Mouse (Mus musculus): ENCODE results near the gene Gm42791.

Gm42791 gene

DNA sequence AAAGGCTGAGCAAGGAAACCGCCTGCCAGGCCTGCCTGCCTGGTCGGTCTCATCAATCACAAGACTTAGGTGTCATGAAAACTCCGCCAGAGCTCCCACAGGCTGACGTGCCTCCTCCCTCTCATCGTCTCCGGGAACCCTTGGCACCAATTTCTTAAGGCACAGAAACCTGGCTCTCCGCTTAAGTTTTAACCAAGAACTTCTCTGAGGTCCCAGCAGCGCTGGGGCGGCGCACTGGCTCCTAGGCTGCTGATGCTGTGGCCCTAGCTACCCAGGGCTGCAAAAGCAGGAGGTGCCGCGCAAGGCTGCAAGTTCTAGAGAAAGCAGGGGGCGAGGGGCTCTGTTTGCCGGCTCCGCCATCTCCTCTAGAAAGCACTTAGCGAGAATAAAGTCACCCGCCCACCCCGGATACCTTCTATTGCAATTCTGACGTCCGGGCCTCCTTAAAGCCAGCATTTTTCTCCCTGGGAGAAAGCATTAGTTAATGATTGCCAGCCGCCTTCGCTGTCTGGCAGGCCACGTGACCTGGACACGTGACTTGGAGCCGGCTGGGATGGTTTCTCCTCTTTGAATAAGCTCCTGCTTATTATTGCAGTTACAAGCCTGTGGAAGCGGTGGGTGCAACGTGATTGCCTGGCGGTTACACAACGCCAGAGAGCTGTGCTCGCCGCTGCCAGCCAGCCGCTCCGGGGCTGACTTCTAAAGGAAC is at the start of gene Gm42791:
Gene Gm42791 (minus strand): TSS at position 442 of the 709 bp plus-strand sequence.
- DNase-seq (ENCODE audit: low spot score), result peak; percentile 95

DNA sequence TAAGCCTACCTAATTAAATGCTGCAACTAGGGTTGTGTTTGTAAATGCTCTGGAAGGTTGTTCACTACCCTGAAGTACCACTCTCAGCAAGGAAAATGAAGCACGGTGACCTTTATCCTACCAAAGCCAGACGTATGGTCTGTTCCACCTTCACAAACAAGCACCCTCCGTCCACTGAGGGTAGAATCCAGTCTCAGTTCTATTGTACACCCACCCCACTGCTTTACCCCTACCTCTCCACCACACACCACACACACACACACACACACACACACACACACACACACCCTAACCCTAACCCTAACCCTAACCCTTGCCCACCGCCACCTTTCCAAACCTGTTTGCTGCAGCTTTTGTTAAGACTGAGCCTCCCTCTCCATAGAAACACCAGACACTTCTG is 49.1 kb upstream of the Gm42791 start:
- DNase-seq (ENCODE audit: low spot score), result no peak

DNA sequence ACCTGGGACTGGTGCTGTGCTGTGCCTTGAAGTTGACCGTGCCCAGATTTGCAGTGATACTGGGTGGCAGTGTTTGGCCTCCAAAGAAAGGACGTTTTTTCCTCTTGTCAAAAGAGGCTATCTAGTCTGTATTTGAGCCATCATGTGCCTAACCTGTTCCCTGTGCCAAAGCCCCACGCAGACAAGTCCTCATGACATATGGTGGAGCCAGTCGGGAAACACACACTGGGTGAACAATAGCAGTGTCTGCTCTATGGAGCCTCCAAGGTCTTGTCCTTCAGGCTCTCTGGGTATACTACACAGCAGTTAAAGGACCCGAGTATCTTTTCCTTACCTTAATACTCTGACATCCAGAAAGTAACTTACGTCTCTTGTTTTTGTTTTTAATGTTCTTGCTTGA is 48.3 kb upstream of the Gm42791 start:
- DNase-seq (ENCODE audit: low spot score), result no peak

DNA sequence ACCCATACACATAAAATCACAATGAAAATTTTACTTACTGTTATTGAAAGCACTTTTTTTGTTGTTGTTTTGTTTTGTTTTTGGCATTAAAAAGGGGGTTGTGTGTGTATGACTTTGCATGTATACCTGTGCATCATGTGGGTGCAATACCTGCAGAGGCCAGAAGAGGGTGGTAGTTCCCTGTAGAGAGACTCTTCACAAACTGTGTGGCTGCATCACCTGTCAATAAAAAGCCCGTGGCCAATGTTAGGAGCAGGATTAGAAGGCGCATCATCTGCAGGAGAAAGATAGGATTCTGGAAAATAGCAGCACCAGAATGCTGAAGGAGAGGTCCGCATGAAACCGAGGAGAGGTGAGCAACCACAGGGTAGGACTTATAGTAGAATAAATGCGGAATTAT is 44.9 kb upstream of the Gm42791 start:
- no peak for DNase-seq (ENCODE audit: low spot score)

DNA sequence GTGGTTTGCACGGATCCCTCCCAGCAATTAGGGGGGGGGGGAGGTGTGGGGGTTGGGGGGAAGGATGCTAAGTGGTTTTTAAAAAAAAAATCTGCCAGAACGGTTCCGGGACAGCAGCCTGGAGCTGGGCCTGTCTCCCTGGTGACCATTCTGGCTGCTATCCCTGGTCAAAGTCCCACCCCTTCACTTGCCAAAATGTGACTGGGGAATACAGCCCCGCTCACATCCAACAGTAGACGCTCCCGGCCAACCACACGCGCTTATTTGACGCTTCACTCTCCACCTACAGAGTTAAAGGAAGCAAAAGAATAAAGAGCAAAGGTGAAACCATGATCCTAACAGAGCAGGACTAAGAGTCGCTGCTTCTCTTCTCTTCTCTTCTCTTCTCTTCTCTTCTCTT is 42.8 kb upstream of the Gm42791 start:
- DNase-seq (ENCODE audit: low spot score), result peak; percentile 36

DNA sequence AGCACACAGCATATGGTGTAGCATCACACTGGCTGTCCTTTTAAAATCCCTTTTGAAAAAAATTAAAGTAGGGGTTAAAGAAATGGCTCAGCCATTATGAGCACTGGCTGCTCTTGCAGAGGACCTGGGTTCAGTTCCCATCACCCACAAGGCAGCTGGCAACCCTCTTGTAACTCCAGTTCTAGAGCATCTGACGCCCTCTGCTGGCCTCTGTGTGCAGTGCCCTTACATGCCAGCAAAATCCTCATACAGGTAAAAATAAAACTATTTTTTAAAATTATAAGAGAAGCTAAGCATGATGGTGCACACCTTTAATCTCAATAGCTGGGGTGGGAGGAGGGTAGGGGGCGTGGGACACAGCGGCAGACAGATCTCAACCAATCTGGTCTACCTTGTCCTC is 42.0 kb upstream of the Gm42791 start:
- DNase-seq (ENCODE audit: low spot score), result no peak

DNA sequence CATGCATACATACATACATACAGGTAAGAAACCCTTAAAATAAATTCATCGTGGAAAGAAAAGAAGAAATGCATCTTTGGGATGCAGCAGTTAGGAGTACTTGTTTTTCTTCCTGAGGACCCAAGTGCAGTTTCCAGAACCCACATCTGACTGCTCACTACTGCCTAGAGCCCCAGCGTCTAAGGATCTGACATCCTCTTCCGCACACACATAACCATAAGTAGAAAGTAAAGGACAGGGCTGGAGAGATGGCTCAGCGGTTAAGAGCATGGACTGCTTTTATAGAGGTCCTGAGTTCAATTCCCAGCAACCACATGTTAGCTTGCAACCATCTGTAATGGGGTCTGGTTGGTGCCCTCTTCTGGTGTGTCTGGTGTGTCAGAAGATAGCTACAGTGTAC is 37.5 kb upstream of the Gm42791 start:
- DNase-seq (ENCODE audit: low spot score), result no peak

DNA sequence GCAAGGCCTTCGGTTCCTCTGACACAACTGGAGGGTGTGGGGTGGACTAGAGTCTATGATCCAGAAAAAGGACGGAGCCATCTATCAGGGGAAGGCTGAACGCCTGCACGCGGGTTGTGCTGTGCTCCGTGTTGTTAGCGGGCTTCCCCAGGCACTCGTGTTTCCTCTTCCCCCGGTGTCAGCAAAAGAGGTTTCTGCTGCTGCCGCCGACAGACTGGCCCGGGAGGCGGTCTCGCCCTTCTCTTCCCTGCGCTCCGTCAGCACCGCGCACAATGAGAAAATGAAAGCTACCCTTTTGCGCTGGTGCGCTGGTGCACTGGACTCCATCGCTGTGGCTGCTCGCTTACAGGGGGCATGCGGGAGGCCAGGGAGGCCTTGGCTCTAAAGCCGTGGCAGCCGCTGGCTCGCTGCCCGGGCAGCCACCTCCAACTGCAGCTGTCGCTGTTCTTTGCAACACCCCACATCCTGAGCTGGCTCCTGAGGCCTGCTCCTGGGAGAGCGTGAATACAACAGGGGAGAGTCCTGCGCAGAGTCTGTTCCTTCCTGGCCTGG is 36.3 kb upstream of the Gm42791 start:
- DNase-seq (ENCODE audit: low spot score), result peak; percentile 47

DNA sequence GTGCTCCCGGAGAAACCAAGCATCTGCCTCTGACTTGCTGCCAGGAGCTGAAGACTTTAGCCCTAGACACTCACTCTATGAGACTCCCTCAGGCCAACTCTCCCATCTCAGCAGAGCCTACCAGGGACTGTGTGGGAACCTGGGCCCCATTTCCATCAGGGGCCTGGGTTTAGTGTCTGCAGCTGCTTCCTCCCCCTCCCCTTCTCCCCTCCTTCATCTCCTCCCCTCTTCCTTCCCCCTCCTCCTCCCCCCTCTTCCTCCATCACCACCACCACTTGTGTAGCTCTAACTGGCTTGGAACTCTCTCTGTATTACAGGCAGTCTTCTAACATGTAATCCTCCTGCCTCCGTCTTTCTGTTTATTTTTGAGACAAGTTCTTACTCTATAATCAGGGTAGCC is 35.2 kb upstream of the Gm42791 start:
- DNase-seq (ENCODE audit: low spot score), result no peak

DNA sequence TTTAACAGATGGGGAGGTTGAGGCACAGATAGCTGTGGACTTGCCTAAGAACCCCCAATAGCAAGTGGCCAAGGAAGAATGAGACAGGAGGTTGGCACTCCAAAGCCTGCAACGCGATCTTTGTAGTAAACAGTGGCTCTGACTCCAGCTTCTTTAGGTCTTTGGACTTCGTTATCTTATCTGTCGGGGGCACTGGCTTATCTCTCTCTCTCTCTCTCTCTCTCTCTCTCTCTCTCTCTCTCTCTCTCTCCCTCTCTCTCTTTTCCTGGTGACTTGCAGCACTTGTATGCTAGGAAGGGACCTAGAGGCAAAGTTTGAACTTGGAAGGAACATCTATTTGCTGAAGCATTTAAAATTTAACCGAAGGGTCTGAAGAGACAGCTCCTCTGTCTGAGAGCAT is 33.4 kb upstream of the Gm42791 start:
- DNase-seq (ENCODE audit: low spot score), result no peak

DNA sequence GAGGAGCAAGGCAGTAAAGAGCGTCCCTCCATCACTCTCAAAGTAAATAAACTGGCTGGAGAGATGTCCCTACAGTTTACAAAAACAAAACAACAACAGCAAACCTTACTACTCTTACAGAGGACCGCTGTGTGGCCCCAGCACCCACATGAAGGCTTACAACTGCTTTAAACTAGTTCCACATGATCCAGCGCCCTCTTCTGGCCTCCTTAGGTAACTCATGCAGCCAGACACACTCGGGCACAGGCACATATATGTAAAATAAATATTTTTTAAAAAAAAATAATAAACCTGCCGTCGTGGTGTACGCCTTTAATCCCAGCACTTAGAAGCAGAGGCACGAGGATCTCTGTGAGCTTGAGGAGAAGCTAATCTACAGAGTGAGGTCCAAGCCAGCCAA is 32.4 kb upstream of the Gm42791 start:
- no peak for DNase-seq (ENCODE audit: low spot score)

DNA sequence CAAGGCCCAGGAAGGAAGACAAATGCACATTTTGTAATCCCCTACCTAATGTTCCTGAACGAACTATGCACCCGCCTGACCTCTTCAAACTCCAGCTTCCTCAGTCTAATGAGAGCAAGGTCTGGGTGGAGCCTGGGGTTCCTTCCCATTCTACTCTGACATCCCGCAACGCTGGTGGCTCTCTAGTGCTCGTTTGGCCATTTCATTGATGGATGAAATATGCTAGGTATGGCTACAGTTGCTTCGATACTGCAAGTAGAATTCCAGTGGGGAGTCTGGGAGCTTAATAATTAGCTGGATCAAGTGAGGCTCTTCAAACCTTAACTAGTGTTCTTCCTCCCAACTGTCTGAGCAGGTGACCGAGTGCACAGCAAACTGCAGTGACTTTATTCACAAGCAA is 26.2 kb upstream of the Gm42791 start:
- DNase-seq (ENCODE audit: low spot score), result no peak

DNA sequence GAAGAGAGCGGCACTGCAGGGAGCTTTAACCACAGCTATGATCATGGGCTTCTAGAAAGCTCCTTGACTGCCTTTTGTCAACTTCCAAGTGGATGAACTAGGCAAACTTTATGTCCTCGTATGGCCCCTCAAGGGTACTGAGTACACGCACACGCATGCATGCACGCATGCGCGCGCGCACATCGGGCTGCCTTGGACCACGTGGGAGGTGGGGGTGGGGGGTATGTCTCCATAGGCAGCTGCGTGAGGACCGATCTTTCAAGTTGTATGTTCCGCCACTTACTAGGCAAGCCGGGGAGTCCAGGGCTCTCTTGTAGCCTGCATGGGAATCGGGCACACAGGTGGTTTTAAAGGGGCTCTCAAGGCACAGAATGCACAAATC is 25.7 kb upstream of the Gm42791 start:
- no peak for DNase-seq (ENCODE audit: low spot score)

DNA sequence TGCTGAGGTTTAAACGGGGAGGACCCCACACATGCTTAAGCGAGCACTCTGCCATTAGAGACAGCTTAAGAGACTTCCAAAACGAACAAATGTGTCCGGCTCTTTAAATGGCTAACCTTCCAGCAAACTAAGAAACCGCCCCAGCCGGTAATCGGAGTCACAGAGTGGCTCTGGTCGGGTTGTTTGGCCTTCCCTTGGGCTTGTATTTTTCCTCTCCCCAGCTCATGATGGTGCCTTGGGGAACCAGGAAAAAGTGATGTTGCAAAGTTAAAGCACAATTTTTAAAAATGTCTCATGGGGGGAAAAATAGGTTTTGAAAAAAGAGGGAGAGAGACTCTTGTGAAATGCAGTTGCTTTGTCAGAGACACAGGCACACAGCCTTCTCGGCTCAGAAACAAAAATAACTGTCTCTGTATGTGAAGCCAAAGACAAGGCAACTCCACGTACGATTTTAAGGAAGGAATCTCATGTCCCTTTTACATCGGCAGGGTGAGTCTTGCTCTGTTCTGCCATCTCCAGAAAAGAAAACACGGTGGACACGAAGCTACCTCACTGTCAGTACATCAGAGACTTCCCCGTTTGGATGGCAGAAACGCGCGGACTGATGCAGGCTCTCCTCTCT is 25.2 kb upstream of the Gm42791 start:
- no peak for DNase-seq (ENCODE audit: low spot score)

DNA sequence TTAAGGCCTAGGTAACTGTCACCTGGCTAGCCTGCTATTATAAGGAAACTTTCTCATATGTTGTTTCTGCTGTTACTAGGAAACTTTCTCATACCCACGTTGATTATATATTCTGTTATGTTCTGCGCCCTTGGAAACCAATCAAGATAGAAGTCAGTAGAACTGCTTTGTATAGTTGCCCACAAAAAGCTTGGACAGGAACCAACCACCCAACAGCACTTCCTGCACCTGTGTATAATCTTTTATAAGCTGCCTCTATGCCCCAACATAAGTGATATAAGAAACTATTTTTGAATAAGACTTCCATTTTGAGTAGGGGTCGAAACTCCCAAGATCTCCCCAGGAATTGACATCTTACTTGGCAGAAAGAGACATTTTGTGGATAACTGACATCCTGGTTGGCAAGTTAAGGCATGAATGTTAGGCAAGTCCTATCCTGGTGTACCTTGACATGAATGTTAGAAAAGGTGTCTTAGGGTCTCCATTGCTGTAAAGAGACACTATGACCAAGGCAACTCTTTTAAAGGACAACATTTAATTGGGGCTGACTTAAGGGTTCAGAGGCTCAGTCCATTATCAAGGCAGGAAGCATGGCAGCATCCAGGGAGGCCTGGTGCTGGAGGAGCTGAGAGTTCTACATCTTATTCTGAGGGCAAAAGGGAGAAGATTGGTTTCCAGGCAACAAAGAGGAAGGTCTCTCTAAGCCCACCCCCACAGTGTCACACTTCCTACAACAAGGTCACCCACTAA is 22.9 kb upstream of the Gm42791 start:
- DNase-seq (ENCODE audit: low spot score), result no peak

DNA sequence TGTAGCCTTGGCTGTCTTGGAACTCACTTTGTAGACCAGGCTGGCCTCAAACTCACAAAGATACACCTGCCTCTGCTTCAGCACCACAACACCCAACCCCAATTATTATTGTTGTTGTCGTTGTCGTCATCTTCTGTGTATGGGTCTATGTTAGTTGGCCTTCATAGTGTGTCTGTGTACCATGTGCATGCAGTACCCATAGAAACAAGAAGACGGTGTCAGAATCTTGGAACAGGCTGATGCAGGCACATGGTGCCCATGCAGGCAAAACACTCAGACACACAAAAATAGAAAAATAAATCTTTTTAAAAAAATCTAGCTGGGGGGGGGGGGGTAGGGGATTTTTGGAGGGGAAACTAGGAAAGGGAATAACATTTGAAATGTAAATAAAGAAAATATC is 22.2 kb upstream of the Gm42791 start:
- no peak for DNase-seq (ENCODE audit: low spot score)

DNA sequence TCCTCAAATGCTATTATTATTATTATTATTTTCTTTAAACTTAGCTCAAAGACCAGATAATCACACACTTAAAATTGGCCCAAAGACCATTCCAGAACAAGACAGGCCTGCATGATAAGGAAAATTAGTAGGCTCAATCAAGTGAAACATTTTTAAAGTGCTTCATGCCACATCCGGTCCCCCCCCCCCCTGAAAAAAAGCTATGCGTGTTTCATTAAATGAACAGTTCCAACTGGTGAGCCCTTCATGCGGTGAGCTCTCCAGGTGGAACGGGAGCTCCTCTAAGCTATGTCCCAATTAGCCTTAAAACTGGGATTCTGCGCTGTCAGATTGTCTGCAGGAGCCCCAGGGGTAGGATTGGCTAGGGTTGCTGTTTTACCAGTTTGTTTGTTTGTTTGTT is 21.3 kb upstream of the Gm42791 start:
- no peak for DNase-seq (ENCODE audit: low spot score)

DNA sequence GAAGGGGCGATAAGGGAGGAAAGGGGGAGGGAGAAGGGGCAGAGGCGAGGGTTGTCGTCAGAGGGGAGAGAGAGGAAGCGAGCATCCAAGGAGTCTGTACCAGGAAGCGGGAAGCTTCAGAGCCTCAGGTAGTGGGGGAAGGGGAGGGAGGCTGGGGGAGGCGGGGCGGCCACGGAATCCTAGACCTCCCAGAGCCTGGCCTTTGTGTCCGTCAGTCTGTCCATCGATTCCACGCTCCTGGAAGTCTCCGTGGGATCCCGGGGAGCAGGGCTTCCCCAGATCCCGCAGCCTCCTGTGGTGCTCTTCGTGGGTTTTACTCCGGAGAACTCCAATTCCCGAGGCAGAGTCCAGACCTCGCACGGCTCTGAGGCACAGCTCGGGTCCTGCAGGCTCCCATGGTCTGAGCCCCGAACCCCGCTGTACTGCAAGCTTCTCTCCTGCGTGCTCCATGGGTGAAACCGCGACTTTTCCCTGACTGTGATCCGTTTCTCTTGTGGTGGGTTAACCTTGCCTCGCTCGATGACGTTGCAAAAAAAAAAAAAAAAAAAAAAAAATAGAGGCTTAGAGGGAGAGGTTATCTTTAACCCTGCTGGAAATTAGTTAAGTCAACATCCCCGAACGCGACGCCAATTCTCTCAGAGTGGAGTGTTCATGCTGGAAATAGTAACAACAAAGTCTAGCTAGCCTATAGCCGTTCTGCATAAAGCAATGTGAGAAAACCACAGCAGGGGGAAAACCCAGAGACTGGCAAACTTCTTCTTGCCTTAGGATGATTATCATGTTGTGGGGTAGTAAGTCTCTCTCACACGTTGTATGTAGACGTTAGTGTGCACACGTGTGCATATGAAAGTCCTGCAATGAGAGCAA is 20.6 kb upstream of the Gm42791 start:
- DNase-seq (ENCODE audit: low spot score), result no peak

DNA sequence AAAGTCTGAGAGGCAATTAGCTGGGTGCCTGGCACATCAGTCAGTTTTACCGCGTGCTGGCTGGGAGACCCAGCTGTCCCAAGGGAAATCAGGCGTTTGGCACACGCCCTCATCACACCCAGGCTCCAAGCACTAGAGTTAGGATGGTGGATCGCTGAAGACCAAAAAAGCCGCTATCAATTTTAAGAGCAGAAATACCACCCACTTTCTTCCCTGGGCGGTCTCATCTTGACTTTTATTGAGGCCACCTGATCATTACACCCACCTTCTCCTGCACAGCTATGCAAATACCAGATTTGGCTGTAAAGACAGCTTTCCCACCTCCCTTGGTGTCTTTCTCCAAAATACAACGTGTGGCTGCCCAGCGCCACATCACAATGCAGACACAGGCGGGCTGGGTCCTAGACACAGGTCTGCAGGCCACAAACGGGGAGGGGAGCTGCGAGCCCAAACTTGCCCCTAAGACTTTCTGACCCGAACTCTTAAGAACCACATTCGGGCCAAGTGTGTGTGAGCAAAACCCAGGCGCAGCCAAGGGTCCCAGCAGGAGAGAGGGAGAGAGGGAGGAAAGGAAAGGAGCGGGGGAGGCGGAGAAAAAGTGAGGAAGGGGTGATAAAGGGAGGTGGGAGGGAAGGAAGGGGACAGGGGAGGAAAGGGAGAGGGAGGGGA is 19.8 kb upstream of the Gm42791 start:
- peak; percentile 41 for DNase-seq (ENCODE audit: low spot score)

DNA sequence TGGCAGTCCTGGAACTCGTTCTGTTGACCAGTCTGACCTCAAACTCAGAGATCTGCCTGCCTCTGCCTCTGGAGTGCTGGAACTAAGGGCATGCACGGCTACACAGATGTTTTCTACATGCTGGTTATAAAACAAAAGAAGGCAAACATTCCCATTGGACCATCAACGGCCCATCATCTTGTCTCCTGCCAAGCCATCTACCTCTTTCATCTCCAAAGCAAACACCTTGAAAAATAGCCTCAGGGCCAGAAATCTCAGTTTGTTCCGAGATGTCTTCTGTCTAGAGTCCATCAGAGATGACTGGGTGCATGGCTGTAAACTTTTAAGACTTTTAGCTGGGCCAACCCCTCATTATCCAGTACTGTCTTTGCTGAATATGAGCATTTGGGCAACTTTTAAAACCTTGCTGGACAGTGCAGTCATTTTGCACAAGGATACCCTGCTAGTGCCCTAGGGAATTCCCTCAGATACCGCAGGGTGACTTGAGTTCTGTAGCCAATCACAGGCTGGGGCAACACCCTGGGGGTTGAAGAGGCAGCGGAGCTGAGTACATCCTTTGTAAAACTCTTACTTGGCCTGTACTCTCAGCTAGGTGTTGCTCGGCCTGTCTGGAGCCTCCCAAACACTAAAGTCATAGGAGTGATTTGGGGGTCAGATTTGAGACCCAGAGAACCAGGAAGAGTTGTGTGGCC is 19.0 kb upstream of the Gm42791 start:
- no peak for DNase-seq (ENCODE audit: low spot score)

DNA sequence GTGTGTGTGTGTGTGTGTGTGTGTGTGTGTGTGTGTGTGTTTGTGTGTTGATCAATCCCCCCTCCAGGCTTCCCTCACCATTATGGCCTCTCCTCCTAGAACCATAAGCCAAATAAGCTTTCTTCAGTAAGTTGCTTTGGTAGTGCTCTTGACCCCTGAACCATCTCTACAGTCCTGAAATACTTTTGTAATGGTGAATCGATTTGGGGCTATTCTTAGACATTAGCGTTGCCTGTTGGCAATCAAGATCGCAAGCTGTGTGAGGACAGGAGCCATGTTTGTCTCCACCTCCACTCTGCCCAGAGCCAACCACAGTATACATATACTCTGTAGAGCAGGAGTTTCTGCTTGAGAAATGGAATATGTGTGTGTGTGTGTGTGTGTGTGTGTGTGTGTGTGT is 14.2 kb upstream of the Gm42791 start:
- DNase-seq (ENCODE audit: low spot score), result no peak
